Mouse (Mus musculus) midbrain, postnatal 0 days (tissue): ENCODE measurements at regions not wholly inside any gene's neighbourhood (a gene's known extent, or its start where the extent isn't known, plus 50 kb on each side); places are given as distances from the start of the nearest gene placed in this dataset.

Experiments
- ATAC-seq: fragments of 200-750 bp; cut with Nextera tagmentation; 2 replicates; pipeline ENCODE4 v1.8.0; 2017; ENCODE audit warnings: moderate number of reproducible peaks, mild to moderate bottlenecking, moderate TSS enrichment, moderate library complexity; ENCODE audit not compliant: low FRiP score
- DNase-seq: peaks from one replicate; pipeline ENCODE4 v3.0.0-alpha.2; 2015; ENCODE audit warnings: low spot score
- H3K27ac ChIP-seq: fragments of 300-500 bp; sonication (generic); 2 replicates; pipeline ENCODE4 v1.5.1; 2014; ENCODE audit warnings: low read depth, mild to moderate bottlenecking, low read length, mixed read lengths
- H3K27me3 ChIP-seq: fragments of 300-500 bp; sonication (generic); 2 replicates; pipeline ENCODE4 v1.6.1; 2014; ENCODE audit warnings: low read length, control low read depth, mixed read lengths; ENCODE audit not compliant: insufficient read depth
- H3K36me3 ChIP-seq: fragments of 300-500 bp; sonication (generic); 2 replicates; pipeline ENCODE4 v1.6.1; 2014; ENCODE audit warnings: low read length, control low read depth, mixed read lengths; ENCODE audit not compliant: insufficient read depth
- H3K4me1 ChIP-seq: fragments of 300-500 bp; sonication (generic); 2 replicates; pipeline ENCODE4 v1.6.1; 2014; ENCODE audit warnings: mild to moderate bottlenecking, control low read depth, antibody characterized with exemption, low read length, mixed read lengths; ENCODE audit not compliant: insufficient read depth
- H3K4me2 ChIP-seq: fragments of 300-500 bp; sonication (generic); 2 replicates; pipeline ENCODE4 v1.6.1; 2014; ENCODE audit warnings: low read depth, mild to moderate bottlenecking, low read length, mixed read lengths; ENCODE audit not compliant: poor library complexity, severe bottlenecking
- H3K4me3 ChIP-seq: fragments of 300-500 bp; sonication (generic); 2 replicates; pipeline ENCODE4 v1.5.1; 2014; ENCODE audit warnings: low read depth, mild to moderate bottlenecking, low read length, moderate library complexity
- H3K9ac ChIP-seq: fragments of 300-500 bp; sonication (generic); replicated peaks from 2 replicates; pipeline ENCODE4 v1.6.1; 2014; ENCODE audit warnings: mild to moderate bottlenecking, low read length, moderate library complexity, mixed read lengths; ENCODE audit not compliant: poor library complexity, severe bottlenecking
- H3K9me3 ChIP-seq: fragments of 300-500 bp; sonication (generic); 2 replicates; pipeline ENCODE4 v1.6.1; 2016; ENCODE audit warnings: low read length, control low read depth
- CTCF ChIP-seq: IDR thresholded peaks from 2 replicates; pipeline ENCODE4 v1.5.1; 2016; ENCODE audit warnings: antibody characterized with exemption, mild to moderate bottlenecking
- WGBS: fragments of 180-500 bp; shearing (Covaris S2); extraction: QIAGEN DNeasy Blood & Tissue Kit; methylation state at CpG from one replicate; pipeline ENCODE4 v1.1.7; 2014; 5-methylcytosine and 5-hydroxymethylcytosine counted together

DNA sequence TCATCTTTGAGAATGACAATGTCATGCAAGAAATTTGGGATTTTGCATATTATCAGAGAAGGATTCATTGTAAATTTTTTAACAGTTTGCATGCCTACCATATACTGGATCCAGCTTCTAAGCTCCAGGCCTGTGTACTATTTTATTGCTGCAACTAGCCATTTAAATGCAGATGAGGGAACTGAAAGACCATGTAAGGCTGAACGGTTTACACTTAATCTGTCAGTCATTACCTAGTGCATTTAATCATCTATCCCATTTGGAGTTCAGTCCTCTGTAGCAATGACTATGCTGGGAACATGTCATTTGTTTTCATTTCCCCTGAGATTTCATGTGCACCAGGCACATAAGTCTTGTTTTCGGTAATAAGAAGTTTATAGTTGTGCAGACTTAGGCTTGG, 631.8 kb upstream of the Gm21961 start:
- Histone ChIP-seq H3K9ac (no peak overlapping the region), H3K4me2 (no peak overlapping the region), H3K27me3 (no peaks in the 10 kb centered on the region), H3K9me3 (no peaks in the 10 kb centered on the region), H3K4me3 (no peak overlapping the region), H3K27ac (no peak overlapping the region), H3K36me3 (no peaks in the 10 kb centered on the region), H3K4me1 (no peaks in the 10 kb centered on the region)
- ATAC-seq (no peak), DNase-seq (no peak)
- WGBS = 57% methylated on average over 2 of the region's 2 CpGs
- no peak for TF ChIP-seq CTCF

DNA sequence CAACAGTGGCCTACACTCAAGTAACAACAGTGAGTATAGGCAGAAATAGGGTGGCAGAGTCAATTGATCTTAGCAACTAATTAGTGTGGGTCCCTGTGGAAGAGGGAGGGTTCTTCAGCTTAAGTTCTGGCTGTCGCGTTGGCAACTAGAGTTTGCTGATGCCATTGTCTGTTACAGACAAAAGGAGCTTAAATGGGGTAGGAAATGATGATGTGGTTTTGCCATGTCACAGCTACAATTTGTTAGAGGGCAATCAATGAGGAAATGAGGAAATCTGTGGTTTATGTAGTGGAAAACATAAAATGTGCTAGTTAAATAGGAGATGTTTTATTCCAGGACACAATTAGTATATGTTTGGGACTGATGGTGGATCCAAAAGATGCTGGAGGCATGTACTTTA, 624.8 kb upstream of the Gm21961 start:
- TF ChIP-seq CTCF = no peak
- ATAC-seq (no peak), DNase-seq (no peak)
- WGBS = 47% methylated on average over 2 of the region's 2 CpGs
- H3K4me1 ChIP-seq = no peaks in the 10 kb centered on the region
- no peak overlapping the region for H3K9ac ChIP-seq
- no peaks in the 10 kb centered on the region for H3K27me3 ChIP-seq
- no peaks in the 10 kb centered on the region for H3K9me3 ChIP-seq
- H3K4me3 ChIP-seq = no peak overlapping the region
- no peak overlapping the region for H3K4me2 ChIP-seq
- no peak overlapping the region for H3K27ac ChIP-seq
- no peaks in the 10 kb centered on the region for H3K36me3 ChIP-seq

DNA sequence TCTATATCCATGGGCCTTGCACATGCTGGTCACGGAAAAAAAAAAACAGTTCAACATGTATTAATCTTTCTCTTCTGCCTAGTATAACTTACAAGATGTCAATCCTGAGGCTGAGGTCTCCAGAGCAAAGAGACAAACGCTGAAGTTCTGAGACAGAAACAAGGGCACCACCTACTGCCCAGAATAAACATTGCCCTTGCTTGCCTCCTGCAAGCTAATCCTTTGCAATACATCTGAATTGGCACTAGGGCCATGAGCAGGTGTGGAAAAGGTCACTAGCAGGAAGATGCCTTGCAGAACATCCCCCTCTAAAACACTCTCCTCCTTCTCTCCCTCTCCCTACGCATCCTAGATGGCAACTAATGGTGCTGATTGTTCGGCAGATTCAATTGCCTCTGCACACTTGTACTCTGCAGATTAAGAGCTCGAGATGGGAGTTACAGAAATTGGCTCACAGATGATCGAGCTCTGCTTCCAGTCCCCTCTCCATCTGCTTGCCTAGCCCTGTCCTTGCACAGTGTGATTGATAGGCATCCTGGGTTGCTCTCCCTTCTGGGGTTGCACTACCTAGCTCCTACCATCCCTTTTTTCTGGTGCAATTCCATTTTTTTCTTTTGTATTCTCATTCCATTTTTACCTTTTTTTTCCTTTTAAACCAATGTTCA, 622.9 kb upstream of the Gm21961 start:
- peak; percentile 94 for TF ChIP-seq CTCF
- H3K36me3 ChIP-seq = no peaks in the 10 kb centered on the region
- peak; percentile 84 for ATAC-seq
- no peaks in the 10 kb centered on the region for H3K27me3 ChIP-seq
- H3K4me2 ChIP-seq = no peak overlapping the region
- no peaks in the 10 kb centered on the region for H3K4me1 ChIP-seq
- H3K27ac ChIP-seq = no peak overlapping the region
- 52% methylated on average over 6 of the region's 6 CpGs for WGBS
- no peak overlapping the region for H3K9ac ChIP-seq
- no peak overlapping the region for H3K4me3 ChIP-seq
- H3K9me3 ChIP-seq = no peaks in the 10 kb centered on the region
- peak; percentile 88 for DNase-seq

DNA sequence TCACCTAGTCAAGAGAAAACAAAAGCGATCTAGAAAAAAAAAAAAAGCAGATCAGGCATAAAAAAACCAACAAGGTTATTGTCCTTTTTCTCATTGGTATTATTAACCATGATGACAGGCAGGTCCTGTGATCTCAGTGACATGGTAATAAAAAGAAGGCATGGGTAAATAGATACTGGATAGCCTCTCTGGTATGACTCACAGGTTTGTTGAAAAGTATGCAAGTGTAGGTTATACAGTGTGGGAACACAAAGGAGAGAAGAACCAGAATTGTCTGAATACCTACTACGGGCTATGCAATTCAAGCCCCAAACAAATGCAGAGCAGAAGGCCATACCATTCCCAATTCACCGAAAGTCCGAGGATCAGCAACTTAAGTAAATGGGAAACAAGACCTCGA, 617.7 kb upstream of the Gm21961 start:
- ATAC-seq (no peak), DNase-seq (no peak)
- H3K9ac ChIP-seq = no peak overlapping the region
- H3K27ac ChIP-seq = no peak overlapping the region
- no peak overlapping the region for H3K4me2 ChIP-seq
- TF ChIP-seq CTCF = no peak
- no peaks in the 10 kb centered on the region for H3K27me3 ChIP-seq
- H3K4me3 ChIP-seq = no peak overlapping the region
- no peaks in the 10 kb centered on the region for H3K36me3 ChIP-seq
- WGBS = 92% methylated on average over 5 of the region's 5 CpGs
- no peaks in the 10 kb centered on the region for H3K4me1 ChIP-seq
- H3K9me3 ChIP-seq = no peaks in the 10 kb centered on the region

DNA sequence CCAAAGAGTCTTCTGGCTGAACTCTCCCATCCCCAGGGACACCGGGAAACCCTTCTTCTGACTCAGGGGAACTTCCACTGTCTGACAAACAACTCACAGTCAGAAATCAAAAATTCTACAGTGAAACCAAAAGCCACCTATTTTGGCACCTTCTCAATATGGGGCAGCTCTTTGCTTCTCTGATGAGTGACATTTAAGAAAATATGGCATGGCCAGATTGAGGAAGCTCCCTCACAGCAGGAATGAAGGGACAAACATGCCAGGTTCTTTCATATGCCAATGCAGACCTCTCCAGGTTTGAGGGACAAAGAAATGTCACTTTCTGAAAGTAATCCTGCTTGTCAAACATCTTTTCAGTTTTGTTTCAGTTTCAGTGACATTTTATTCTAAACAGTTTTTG, 615.8 kb upstream of the Gm21961 start:
- Histone ChIP-seq H3K9ac (no peak overlapping the region), H3K4me2 (no peak overlapping the region), H3K27me3 (no peaks in the 10 kb centered on the region), H3K9me3 (no peaks in the 10 kb centered on the region), H3K27ac (no peak overlapping the region), H3K4me1 (no peaks in the 10 kb centered on the region), H3K36me3 (no peaks in the 10 kb centered on the region), H3K4me3 (no peak overlapping the region)
- TF ChIP-seq CTCF = no peak
- no peak for DNase-seq
- no peak for ATAC-seq
- WGBS = 73% methylated on average over 1 of the region's 1 CpGs

DNA sequence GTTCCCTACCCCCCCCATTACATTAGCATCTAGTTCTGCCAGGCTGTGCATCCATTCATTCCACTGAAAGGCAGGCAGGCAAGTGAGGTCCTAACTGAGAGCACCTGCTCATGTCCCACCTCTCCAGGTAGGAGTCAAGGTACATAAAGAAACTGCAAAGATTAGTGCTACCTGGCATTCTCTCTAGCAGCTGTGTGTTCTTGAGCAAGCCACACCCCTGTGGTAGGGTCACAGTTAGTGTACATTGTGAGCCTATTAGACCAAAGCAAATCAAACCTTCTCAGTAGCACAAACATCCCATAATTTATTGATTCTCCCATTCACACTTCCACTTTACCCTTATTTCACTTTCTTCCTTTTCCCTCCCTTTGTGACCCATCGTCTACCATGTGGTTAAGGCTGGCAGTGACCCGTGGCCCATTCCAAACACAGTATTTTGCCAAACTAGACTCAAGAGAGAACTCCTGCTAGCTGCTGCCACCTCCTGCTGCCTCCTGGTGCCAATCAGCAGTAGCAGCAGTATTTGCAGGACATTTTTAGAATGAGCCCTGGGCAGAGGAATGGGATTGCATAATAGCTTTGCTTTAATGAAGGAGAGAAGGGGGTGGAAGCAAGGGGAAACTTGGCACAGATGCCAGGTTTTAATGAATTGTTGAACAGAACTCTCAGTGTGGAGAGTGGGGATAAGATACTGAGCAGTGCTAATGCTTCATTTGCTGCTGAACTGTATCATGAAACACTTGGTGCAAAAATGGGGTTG, 578.2 kb upstream of the Gm21961 start:
- no peaks in the 10 kb centered on the region for H3K36me3 ChIP-seq
- no peaks in the 10 kb centered on the region for H3K4me1 ChIP-seq
- H3K4me3 ChIP-seq = no peak overlapping the region
- no peaks in the 10 kb centered on the region for H3K27me3 ChIP-seq
- no peak overlapping the region for H3K4me2 ChIP-seq
- 44% methylated on average over 2 of the region's 2 CpGs for WGBS
- peak; percentile 65 for TF ChIP-seq CTCF
- DNase-seq (peak; percentile 82), ATAC-seq (peak; percentile 79)
- H3K9me3 ChIP-seq = no peaks in the 10 kb centered on the region
- H3K9ac ChIP-seq = no peak overlapping the region
- H3K27ac ChIP-seq = no peak overlapping the region
